Mouse (Mus musculus) forebrain, embryonic 16.5 days (tissue): ENCODE measurements at regions not wholly inside any gene's neighbourhood (a gene's known extent, or its start where the extent isn't known, plus 50 kb on each side); places are given as distances from the start of the nearest gene placed in this dataset.

Source experiments
- ATAC-seq: fragments of 200-750 bp; cut with Nextera tagmentation; 2 replicates; pipeline ENCODE4 v1.8.0; 2017; ENCODE audit warnings: mild to moderate bottlenecking, moderate library complexity
- H3K27ac ChIP-seq: fragments of 300-500 bp; sonication (generic); 2 replicates; pipeline ENCODE4 v1.5.1; 2014; ENCODE audit warnings: low read length, control low read depth
- H3K27me3 ChIP-seq: fragments of 300-500 bp; sonication (generic); replicated peaks from 2 replicates; pipeline ENCODE4 v1.6.1; 2014; ENCODE audit warnings: low read length; ENCODE audit not compliant: control insufficient read depth, insufficient read depth
- H3K36me3 ChIP-seq: fragments of 300-500 bp; sonication (generic); 2 replicates; pipeline ENCODE4 v1.6.1; 2014; ENCODE audit not compliant: control insufficient read depth, insufficient read depth
- H3K4me1 ChIP-seq: fragments of 300-500 bp; sonication (generic); replicated peaks from 2 replicates; pipeline ENCODE4 v1.6.1; 2014; ENCODE audit warnings: low read length; ENCODE audit not compliant: control insufficient read depth, insufficient read depth
- H3K4me2 ChIP-seq: fragments of 300-500 bp; sonication (generic); 2 replicates; pipeline ENCODE4 v1.6.1; 2014; ENCODE audit warnings: mild to moderate bottlenecking, low read length, control low read depth
- H3K4me3 ChIP-seq: fragments of 300-500 bp; sonication (generic); replicated peaks from 2 replicates; pipeline ENCODE4 v1.5.1; 2014; ENCODE audit warnings: mild to moderate bottlenecking, low read length, control low read depth
- H3K9ac ChIP-seq: fragments of 300-500 bp; sonication (generic); replicated peaks from 2 replicates; pipeline ENCODE4 v1.6.1; 2014; ENCODE audit warnings: low read depth, low read length, control low read depth
- H3K9me3 ChIP-seq: fragments of 300-500 bp; sonication (generic); 2 replicates; pipeline ENCODE4 v1.6.1; 2016; ENCODE audit warnings: low read length; ENCODE audit not compliant: control insufficient read depth
- WGBS: fragments of 180-500 bp; shearing (Covaris S2); extraction: QIAGEN DNeasy Blood & Tissue Kit; methylation state at CpG from one replicate; pipeline ENCODE4 v1.1.7; 2014; 5-methylcytosine and 5-hydroxymethylcytosine counted together

DNA sequence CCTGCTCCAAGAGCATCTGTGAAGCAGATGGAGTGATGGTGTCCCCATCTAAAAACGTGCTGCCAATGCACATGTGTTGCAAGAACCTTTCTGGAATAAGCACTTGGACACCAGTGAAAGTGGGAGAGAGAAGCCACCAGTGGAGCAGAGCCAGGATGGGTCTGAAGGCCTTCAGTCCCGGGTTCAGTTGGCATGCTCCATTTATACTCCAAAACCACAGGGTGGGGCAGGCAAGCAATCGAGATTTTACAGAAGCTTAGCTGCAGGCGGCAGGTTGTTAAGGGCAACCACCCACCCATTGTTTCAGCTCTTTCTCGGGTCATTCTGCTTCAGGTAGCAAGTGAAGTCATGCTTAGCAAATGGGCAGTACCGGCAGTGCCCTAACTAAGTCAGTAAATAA, 51.8 kb upstream of the Sv2b start:
- Histone ChIP-seq H3K4me3 (no peak overlapping the region), H3K4me2 (no peak overlapping the region), H3K27ac (no peak overlapping the region), H3K36me3 (no peaks in the 10 kb centered on the region), H3K9me3 (no peaks in the 10 kb centered on the region), H3K4me1 (peaks cover 3% of the 10 kb centered on the region), H3K9ac (no peak overlapping the region), H3K27me3 (no peaks in the 10 kb centered on the region)
- 15% methylated on average over 6 of the region's 6 CpGs for WGBS
- no peak; the same call in 1 of the 2 replicates for ATAC-seq

DNA sequence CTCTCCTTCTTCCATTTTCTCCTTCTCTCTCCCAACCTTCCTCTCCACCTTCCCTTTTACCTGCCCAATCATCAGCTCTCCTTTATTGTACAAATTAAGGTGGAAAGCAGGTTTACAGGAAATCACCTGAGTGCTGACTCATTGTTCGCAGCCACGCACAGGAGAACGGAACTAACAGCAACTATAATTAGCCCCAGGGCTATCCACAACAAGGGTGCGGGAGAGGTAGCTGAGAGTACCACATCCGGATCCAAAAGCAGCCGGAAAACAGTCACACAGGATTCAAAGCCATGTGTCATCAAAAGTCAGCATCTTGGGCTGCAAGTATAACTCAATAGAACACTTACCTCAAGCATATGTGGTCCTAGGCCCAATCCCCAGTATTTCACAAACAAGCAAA, 53.5 kb upstream of the Sv2b start:
- Histone ChIP-seq H3K9me3 (no peaks in the 10 kb centered on the region), H3K27ac (no peak overlapping the region), H3K36me3 (no peaks in the 10 kb centered on the region), H3K9ac (no peak overlapping the region), H3K4me3 (no peak overlapping the region), H3K27me3 (no peaks in the 10 kb centered on the region), H3K4me1 (peaks cover 3% of the 10 kb centered on the region), H3K4me2 (no peak overlapping the region)
- 91% methylated on average over 6 of the region's 6 CpGs for WGBS
- ATAC-seq: no peak

DNA sequence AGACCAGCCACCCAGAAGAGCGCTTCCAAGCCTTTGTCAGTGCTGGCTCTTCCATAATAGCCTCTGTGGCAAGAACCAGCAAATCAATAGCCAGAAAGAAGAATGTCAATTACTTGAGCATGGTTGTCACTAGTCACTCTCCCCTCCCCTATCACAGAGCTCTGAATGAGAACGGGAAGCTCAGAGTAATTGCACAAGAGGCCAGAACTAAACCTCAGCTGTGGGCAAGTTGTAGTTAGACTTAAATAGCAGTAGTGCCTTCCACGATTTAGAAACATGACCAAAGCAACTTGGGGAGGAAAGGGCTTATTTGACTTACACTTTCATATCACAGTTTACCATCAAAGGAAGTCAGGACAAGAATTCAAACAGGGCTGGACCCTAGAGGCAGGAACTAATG, 56.4 kb upstream of the Sv2b start:
- no peaks in the 10 kb centered on the region for H3K27me3 ChIP-seq
- WGBS: 35% methylated on average over 3 of the region's 3 CpGs
- no peak overlapping the region for H3K27ac ChIP-seq
- H3K4me2 ChIP-seq: no peak overlapping the region
- no peak overlapping the region for H3K4me3 ChIP-seq
- no peak for ATAC-seq
- H3K9me3 ChIP-seq: no peaks in the 10 kb centered on the region
- H3K9ac ChIP-seq: no peak overlapping the region
- H3K4me1 ChIP-seq: peaks cover 4% of the 10 kb centered on the region
- no peaks in the 10 kb centered on the region for H3K36me3 ChIP-seq

DNA sequence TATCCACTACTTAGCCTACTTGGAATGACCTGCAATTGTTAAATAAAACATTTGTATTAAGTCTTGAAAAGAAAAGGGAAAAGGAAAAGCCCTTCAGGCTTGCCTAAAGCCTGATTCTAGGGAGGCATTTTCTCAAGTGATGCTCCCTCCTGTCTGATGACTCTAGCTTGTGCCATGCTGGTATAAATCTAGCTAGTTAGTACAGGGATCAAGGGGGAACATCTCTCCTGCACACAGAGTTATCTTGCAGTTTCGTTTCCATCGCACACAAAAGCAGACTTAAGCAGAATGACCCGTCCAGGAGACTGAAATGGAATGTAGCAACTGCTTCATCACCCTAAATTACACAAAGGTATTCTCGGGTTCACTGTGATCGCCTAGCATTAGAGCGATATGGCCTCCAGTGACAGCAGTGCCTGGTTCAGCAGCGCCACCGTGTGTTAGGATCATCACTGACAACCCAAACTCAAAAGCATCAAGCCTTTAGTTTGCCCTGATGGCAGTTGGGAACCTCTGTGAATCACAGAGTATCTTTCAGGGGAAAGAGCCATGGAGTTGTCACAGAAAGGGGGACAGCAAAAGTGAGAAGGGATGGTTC, 57.3 kb upstream of the Sv2b start:
- Histone ChIP-seq H3K4me1 (0 out of 2 replicates have a peak, but pooled peaks cover 4% of the 10 kb centered on the region), H3K27me3 (no peaks in the 10 kb centered on the region), H3K4me3 (no peak overlapping the region), H3K4me2 (no peak overlapping the region), H3K9me3 (no peaks in the 10 kb centered on the region), H3K27ac (no peak overlapping the region), H3K9ac (no peak overlapping the region), H3K36me3 (no peaks in the 10 kb centered on the region)
- WGBS: 6% methylated on average over 8 of the region's 8 CpGs
- ATAC-seq: peak; percentile 79

DNA sequence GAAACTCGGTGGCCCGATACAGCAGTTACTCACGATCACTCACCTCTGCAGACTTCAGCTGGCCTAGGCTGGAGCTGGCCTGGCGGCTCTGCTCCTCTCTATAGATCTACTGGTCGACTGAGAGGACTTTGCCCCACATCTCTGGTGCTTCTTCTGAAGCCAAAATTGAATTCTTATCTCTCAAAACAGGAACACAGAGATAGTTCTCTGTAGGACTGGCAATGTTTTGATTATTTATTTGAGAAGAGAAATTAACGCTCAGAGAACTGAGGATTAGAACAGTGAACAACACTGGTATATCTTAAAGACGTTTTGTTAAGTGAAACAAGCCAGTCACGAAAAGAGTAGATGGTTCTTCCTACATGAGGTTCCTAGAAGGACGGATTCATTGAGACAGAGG, 59.3 kb upstream of the Sv2b start:
- Histone ChIP-seq H3K4me2 (no peak overlapping the region), H3K27ac (no peak overlapping the region), H3K9me3 (no peaks in the 10 kb centered on the region), H3K27me3 (no peaks in the 10 kb centered on the region), H3K36me3 (no peaks in the 10 kb centered on the region), H3K4me3 (no peak overlapping the region), H3K4me1 (0 out of 2 replicates have a peak, but pooled peaks cover 4% of the 10 kb centered on the region), H3K9ac (no peak overlapping the region)
- ATAC-seq: no peak
- 82% methylated on average over 9 of the region's 9 CpGs for WGBS

DNA sequence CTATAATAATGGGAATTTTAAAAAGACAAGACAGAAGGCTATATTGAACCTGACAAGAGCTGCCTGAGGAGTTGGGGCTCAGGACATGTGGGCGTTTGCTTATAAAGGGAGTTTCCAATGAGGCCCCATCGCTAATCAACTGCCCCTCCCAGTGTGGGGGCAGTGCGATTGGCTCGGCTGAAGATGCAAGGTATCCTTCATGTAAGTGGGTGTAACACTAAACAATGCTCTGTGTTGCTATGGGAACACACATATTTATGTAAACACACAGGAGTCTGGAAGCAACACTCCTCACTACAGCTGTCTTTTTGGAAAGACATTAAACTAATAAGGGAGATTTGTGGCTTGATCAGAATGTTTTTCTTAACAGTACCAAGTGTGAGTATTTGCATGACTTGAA, 60.3 kb upstream of the Sv2b start:
- no peaks in the 10 kb centered on the region for H3K36me3 ChIP-seq
- no peak overlapping the region for H3K4me3 ChIP-seq
- H3K4me2 ChIP-seq: no peak overlapping the region
- H3K9ac ChIP-seq: no peak overlapping the region
- ATAC-seq: no peak
- no peaks in the 10 kb centered on the region for H3K27me3 ChIP-seq
- no peaks in the 10 kb centered on the region for H3K9me3 ChIP-seq
- H3K27ac ChIP-seq: no peak overlapping the region
- H3K4me1 ChIP-seq: 0 out of 2 replicates have a peak, but pooled peaks cover 4% of the 10 kb centered on the region
- WGBS: 43% methylated on average over 4 of the region's 4 CpGs

DNA sequence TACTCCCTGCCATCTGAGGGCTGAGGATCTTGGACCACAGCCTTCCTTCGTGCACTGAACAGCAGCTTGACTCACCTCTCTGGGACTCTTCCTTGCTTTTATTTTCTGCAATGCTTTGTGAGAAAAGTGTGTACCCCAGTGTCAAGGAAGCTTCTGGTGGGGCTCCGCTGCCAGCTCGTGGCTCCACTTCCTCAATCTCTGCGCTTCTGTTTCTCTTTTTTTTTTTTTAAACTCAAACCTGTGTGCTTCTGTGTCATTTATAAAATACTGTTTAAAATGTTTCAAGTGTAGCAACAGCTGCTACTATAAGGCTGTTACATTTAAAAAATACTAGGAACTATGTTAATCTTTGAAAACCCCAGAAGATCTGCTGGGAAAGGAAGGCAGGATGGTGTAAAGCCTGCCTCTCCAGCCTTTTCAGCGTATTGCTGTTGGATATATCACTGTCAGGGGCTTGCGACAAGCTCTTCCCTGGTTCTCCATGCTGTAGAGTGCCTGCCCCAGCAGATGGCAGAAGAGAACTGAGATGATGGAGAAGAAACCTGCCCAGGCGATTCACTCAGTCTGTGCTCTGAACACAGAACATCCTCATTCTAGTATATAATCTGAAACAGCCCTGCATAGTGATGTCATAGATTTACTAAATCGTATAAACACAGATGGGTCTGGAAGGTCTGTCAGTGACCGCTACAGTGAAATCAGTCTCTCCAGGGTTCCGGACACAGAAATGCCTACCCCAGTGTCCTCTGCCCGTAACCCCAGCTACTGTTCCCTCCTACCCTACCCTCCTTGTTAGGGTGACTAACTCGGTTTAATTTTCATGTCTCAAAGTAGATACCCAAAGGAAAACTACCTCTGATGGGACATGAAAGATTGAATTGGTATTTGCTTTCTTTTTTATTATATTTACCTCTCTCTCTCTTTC, 61.8 kb upstream of the Sv2b start:
- Histone ChIP-seq H3K36me3 (no peaks in the 10 kb centered on the region), H3K27me3 (no peaks in the 10 kb centered on the region), H3K27ac (no peak overlapping the region), H3K4me3 (no peak overlapping the region), H3K4me1 (0 out of 2 replicates have a peak, but pooled peaks cover 4% of the 10 kb centered on the region), H3K9me3 (no peaks in the 10 kb centered on the region), H3K9ac (no peak overlapping the region), H3K4me2 (no peak overlapping the region)
- WGBS: 53% methylated on average over 12 of the region's 12 CpGs
- peak; percentile 90 for ATAC-seq

DNA sequence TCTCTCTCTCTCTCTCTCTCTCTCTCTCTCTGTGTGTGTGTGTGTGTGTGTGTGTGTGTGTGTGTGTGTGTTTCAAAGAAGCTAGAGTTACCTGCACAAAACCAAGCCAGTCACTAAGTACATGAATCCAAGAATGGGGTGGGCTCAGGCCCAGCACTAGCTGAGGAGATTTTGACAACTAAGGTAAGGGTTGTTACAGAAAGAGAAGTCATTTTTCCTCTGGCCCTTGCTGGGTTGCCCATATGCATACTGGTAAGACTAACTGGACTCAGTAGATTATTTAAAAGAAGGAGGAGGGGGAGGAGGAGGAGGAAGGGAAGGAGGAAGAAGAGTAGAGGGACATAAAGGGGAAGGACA, 62.4 kb upstream of the Sv2b start:
- Histone ChIP-seq H3K4me3 (no peak overlapping the region), H3K9me3 (no peaks in the 10 kb centered on the region), H3K4me1 (0 out of 2 replicates have a peak, but pooled peaks cover 4% of the 10 kb centered on the region), H3K4me2 (no peak overlapping the region), H3K9ac (no peak overlapping the region), H3K36me3 (no peaks in the 10 kb centered on the region), H3K27me3 (no peaks in the 10 kb centered on the region), H3K27ac (no peak overlapping the region)
- no peak for ATAC-seq

DNA sequence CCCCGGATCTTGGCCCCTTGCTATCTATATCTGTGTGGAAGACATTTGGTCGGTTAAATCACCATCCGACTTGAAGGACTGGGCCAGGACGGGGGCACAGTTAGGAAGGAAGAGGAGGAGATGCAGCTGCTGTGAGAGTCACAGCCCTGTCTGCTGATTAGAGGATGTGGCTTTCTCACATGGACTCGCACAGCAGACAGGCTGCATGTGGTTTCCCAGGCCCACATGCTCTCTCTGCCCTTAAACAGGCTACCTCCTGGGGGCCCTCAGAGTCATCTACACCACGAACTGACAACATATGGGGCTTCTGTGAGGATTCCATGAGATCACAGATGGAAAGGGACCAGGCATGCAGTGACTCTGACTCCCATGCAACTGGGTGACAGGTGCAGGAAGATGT, 62.9 kb upstream of the Sv2b start:
- no peak for ATAC-seq
- no peak overlapping the region for H3K9ac ChIP-seq
- no peak overlapping the region for H3K4me3 ChIP-seq
- no peak overlapping the region for H3K4me2 ChIP-seq
- H3K27ac ChIP-seq: no peak overlapping the region
- H3K9me3 ChIP-seq: no peaks in the 10 kb centered on the region
- H3K27me3 ChIP-seq: no peaks in the 10 kb centered on the region
- H3K36me3 ChIP-seq: no peaks in the 10 kb centered on the region
- 0 out of 2 replicates have a peak, but pooled peaks cover 4% of the 10 kb centered on the region for H3K4me1 ChIP-seq
- WGBS: 62% methylated on average over 6 of the region's 6 CpGs
